Mouse (Mus musculus) hindbrain, embryonic 11.5 days (tissue): ENCODE measurements around the gene Macrod2. TPM values are rescaled to one million over a fixed set of nuclear protein-coding genes. Genes with fewer than 3 reads are reported as not detected.

ENCODE experiments used
- ATAC-seq: fragments of 200-750 bp; cut with Nextera tagmentation; 2 replicates; pipeline ENCODE4 v1.8.0; 2017; ENCODE audit warnings: mild to moderate bottlenecking, moderate TSS enrichment, moderate library complexity; ENCODE audit not compliant: low FRiP score
- DNase-seq: peaks from one replicate; pipeline ENCODE4 v3.0.0-alpha.2; 2015; ENCODE audit warnings: low spot score
- H3K27ac ChIP-seq: fragments of 300-500 bp; sonication (generic); 2 replicates; pipeline ENCODE4 v1.5.1; 2014; ENCODE audit warnings: mild to moderate bottlenecking, low read depth, low read length
- H3K27me3 ChIP-seq: fragments of 300-500 bp; sonication (generic); 2 replicates; pipeline ENCODE4 v1.6.1; 2014; ENCODE audit warnings: mild to moderate bottlenecking, low read length, moderate library complexity, mixed read lengths; ENCODE audit not compliant: control insufficient read depth, insufficient read depth
- H3K36me3 ChIP-seq: fragments of 300-500 bp; sonication (generic); 2 replicates; pipeline ENCODE4 v1.6.1; 2014; ENCODE audit warnings: mild to moderate bottlenecking, low read length, moderate library complexity, mixed read lengths; ENCODE audit not compliant: control insufficient read depth, insufficient read depth
- H3K4me1 ChIP-seq: fragments of 300-500 bp; sonication (generic); replicated peaks from 2 replicates; pipeline ENCODE4 v1.6.1; 2014; ENCODE audit warnings: low read length, mixed read lengths; ENCODE audit not compliant: control insufficient read depth, insufficient read depth
- H3K4me2 ChIP-seq: fragments of 300-500 bp; sonication (generic); replicated peaks from 2 replicates; pipeline ENCODE4 v1.6.1; 2014; ENCODE audit warnings: mild to moderate bottlenecking, low read depth, low read length
- H3K4me3 ChIP-seq: fragments of 300-500 bp; sonication (generic); 2 replicates; pipeline ENCODE4 v1.5.1; 2014; ENCODE audit warnings: low read depth, low read length
- H3K9ac ChIP-seq: fragments of 300-500 bp; sonication (generic); 2 replicates; pipeline ENCODE4 v1.6.1; 2014; ENCODE audit warnings: low read depth, low read length
- H3K9me3 ChIP-seq: fragments of 300-500 bp; sonication (generic); 2 replicates; pipeline ENCODE4 v1.6.1; 2016; ENCODE audit warnings: low read length; ENCODE audit not compliant: control insufficient read depth
- WGBS: fragments of 180-500 bp; shearing (Covaris S2); extraction: QIAGEN DNeasy Blood & Tissue Kit; methylation state at CpG from one replicate; pipeline ENCODE4 v1.1.7; 2014; 5-methylcytosine and 5-hydroxymethylcytosine counted together
- polyA plus RNA-seq: library from polyadenylated mRNA; unstranded; fragments of >200 nt; fragmentation: Nextera tagmentation; extraction: Ambion mirVana; gene quantifications from 2 replicates; pipeline ENCODE4 v1.2.1, GENCODE M21; 2014

The Macrod2 gene
- polyA plus RNA-seq, 1 experiment from 2014 or later, result 42.5 TPM

- no peaks in the 10 kb centered on the region for H3K27me3 ChIP-seq
- H3K36me3 ChIP-seq, result no peaks in the 10 kb centered on the region
- peaks cover 2% of the 10 kb centered on the region; the same call in 1 of the 2 replicates for H3K4me1 ChIP-seq
- no peaks in the 10 kb centered on the region for H3K9me3 ChIP-seq
- H3K9ac ChIP-seq, result no peak overlapping the region
- ATAC-seq (no peak), DNase-seq (no peak)
- peak overlapping the region; percentile 32 for H3K4me3 ChIP-seq
- H3K27ac ChIP-seq, result no peak overlapping the region; the same call in 1 of the 2 replicates
- WGBS, result 30% methylated on average over 2 of the region's 2 CpGs
- peak overlapping the region; percentile 40 for H3K4me2 ChIP-seq
Observed at GRCm38 (mm10) chr2:140669081-140669480, 274.0 kb downstream of the Macrod2 start.

GRCm38 (mm10) chr2:140669786-140670185 is 274.7 kb downstream of the Macrod2 start:
- H3K4me1 ChIP-seq, result peaks cover 2% of the 10 kb centered on the region; the same call in 1 of the 2 replicates
- ATAC-seq, result no peak
- no peaks in the 10 kb centered on the region for H3K9me3 ChIP-seq
- H3K4me2 ChIP-seq, result peak overlapping the region; percentile 64
- peak overlapping the region; percentile 56 for H3K4me3 ChIP-seq
- H3K27me3 ChIP-seq, result no peaks in the 10 kb centered on the region
- no peaks in the 10 kb centered on the region for H3K36me3 ChIP-seq
- H3K9ac ChIP-seq, result no peak overlapping the region
- peak; percentile 22 for DNase-seq
- no peak overlapping the region for H3K27ac ChIP-seq
- WGBS, result 17% methylated on average over 2 of the region's 2 CpGs

- H3K36me3 ChIP-seq, result no peaks in the 10 kb centered on the region
- H3K27me3 ChIP-seq, result no peaks in the 10 kb centered on the region
- H3K4me2 ChIP-seq, result peak overlapping the region; percentile 64
- DNase-seq (peak; percentile 66), ATAC-seq (peak; percentile 32)
- H3K9me3 ChIP-seq, result no peaks in the 10 kb centered on the region
- peak overlapping the region; percentile 72; the same call in 1 of the 2 replicates for H3K27ac ChIP-seq
- under 1% methylated on average over 12 of the region's 12 CpGs for WGBS
- H3K9ac ChIP-seq, result peak overlapping the region; percentile 68
- peak overlapping the region; percentile 56 for H3K4me3 ChIP-seq
- peaks cover 2% of the 10 kb centered on the region; the same call in 1 of the 2 replicates for H3K4me1 ChIP-seq
Observed at GRCm38 (mm10) chr2:140670457-140670856, 275.3 kb downstream of the Macrod2 start.

DNA sequence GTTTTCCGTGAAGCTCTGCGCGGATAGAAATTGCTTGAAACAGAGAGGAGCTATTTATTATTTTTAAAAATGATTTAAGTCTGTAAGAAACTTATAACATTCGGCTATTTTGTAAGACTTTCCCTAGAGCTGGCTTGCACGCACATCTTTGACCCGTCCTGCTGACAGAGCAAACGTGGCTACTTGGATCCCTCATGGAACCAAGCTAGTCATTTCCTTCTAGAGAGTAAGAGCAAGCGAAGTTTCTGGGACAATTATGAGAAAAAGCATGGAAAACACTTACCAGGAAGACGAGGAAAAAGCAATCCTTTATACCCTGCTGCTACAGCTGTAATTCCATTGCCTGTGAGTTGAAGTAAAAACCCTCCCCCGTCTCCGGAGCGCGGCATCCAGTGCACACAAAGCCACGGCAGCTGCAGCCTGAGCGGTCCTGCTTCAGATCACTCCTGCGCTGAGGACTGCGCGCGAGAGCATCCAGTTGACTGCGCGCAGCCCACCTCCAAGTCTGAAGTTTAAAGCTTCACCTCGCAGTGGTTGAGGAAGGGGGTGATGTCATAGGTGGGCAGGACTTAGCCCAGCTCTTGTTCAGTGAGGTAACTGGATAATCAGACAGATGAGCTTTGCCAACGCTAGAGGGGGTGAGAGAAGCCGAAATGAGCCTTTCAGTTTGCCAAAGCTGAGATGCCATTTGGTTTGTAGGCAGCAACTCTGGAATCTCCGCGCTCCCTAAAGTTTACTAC is 276.0 kb downstream of the Macrod2 start, which contains the start of gene Flrt3:
Gene Flrt3, minus strand, starts transcription at position 507 of the 740 bp plus-strand sequence.
- H3K9me3 ChIP-seq, result no peaks in the 10 kb centered on the region
- peak within 1 kb of the TSS; percentile 68 for H3K9ac ChIP-seq
- peak; percentile 90 for DNase-seq
- H3K36me3 ChIP-seq, result no peaks in the 10 kb centered on the region
- H3K4me2 ChIP-seq, result peak within 1 kb of the TSS; percentile 64
- 2% methylated on average over 26 of the region's 26 CpGs for WGBS
- H3K27ac ChIP-seq, result peak within 1 kb of the TSS; percentile 72
- no peaks in the 10 kb centered on the region for H3K27me3 ChIP-seq
- H3K4me3 ChIP-seq, result peak within 1 kb of the TSS; percentile 56
- peak; percentile 96 for ATAC-seq
- peaks cover 2% of the 10 kb centered on the region; the same call in 1 of the 2 replicates for H3K4me1 ChIP-seq

- Histone ChIP-seq H3K9me3 (no peaks in the 10 kb centered on the region), H3K27ac (no peak overlapping the region), H3K4me2 (no peak overlapping the region), H3K36me3 (no peaks in the 10 kb centered on the region), H3K9ac (no peak overlapping the region), H3K4me3 (no peak overlapping the region), H3K27me3 (no peaks in the 10 kb centered on the region), H3K4me1 (no peaks in the 10 kb centered on the region)
- WGBS, result 88% methylated on average over 5 of the region's 5 CpGs
- DNase-seq (no peak), ATAC-seq (no peak)
Observed at GRCm38 (mm10) chr2:140673466-140673865, 278.4 kb downstream of the Macrod2 start.

GRCm38 (mm10) chr2:140676728-140677127 is 281.6 kb downstream of the Macrod2 start:
- DNase-seq (no peak), ATAC-seq (no peak)
- Histone ChIP-seq H3K9ac (no peak overlapping the region), H3K4me3 (no peak overlapping the region), H3K9me3 (no peaks in the 10 kb centered on the region), H3K4me2 (no peak overlapping the region), H3K4me1 (no peaks in the 10 kb centered on the region), H3K36me3 (no peaks in the 10 kb centered on the region), H3K27me3 (no peaks in the 10 kb centered on the region), H3K27ac (no peak overlapping the region)
- 11% methylated on average over 3 of the region's 3 CpGs for WGBS

- Histone ChIP-seq H3K9me3 (no peaks in the 10 kb centered on the region), H3K4me3 (no peak overlapping the region), H3K9ac (no peak overlapping the region), H3K4me2 (no peak overlapping the region), H3K36me3 (no peaks in the 10 kb centered on the region), H3K4me1 (no peaks in the 10 kb centered on the region), H3K27me3 (no peaks in the 10 kb centered on the region), H3K27ac (no peak overlapping the region)
- ATAC-seq, result no peak
- DNase-seq, result no peak
- 75% methylated on average over 2 of the region's 2 CpGs for WGBS
Observed at GRCm38 (mm10) chr2:140690906-140691305, 295.8 kb downstream of the Macrod2 start.

GRCm38 (mm10) chr2:140691403-140691802 is 296.3 kb downstream of the Macrod2 start:
- Histone ChIP-seq H3K4me3 (no peak overlapping the region), H3K9me3 (no peaks in the 10 kb centered on the region), H3K4me2 (no peak overlapping the region), H3K4me1 (no peaks in the 10 kb centered on the region), H3K9ac (no peak overlapping the region), H3K27me3 (no peaks in the 10 kb centered on the region), H3K27ac (no peak overlapping the region), H3K36me3 (no peaks in the 10 kb centered on the region)
- DNase-seq, result no peak
- WGBS, result 93% methylated on average over 1 of the region's 1 CpGs
- no peak for ATAC-seq

DNA sequence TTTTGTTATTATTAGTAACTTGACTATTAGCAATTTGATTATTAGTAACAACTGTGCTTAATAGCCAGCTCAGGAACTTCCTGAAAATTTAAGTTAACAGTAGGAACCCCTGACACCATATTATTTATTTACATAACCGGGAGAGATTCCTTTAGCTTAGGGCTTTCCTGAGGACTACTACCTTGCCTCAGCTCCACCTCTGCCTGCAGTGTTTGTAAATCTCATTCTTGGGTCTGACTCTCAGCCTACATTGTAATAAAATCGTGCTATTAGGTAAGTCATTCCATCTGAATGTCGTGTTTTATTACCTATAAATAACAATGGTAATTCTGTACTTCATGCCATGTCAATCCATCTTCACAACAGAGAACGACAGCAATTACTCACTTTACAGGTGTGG is 297.4 kb downstream of the Macrod2 start:
- Histone ChIP-seq H3K4me2 (no peak overlapping the region), H3K27ac (no peak overlapping the region)
- WGBS, result 81% methylated on average over 4 of the region's 4 CpGs

More for the DNA sequence above, 297.4 kb downstream of the Macrod2 start:
- ATAC-seq (no peak), DNase-seq (no peak)
- no peak overlapping the region for H3K9ac ChIP-seq
- H3K4me1 ChIP-seq, result no peaks in the 10 kb centered on the region
- no peak overlapping the region for H3K4me3 ChIP-seq
- no peaks in the 10 kb centered on the region for H3K27me3 ChIP-seq
- no peaks in the 10 kb centered on the region for H3K36me3 ChIP-seq
- H3K9me3 ChIP-seq, result no peaks in the 10 kb centered on the region
